Mouse (Mus musculus) midbrain, embryonic 16.5 days (tissue): ENCODE results near the gene Lrmda. TPM values are rescaled to one million over a fixed set of nuclear protein-coding genes. Genes with fewer than 3 reads are reported as not detected.

ENCODE experiments used
- ATAC-seq: fragments of 200-750 bp; cut with Nextera tagmentation; 2 replicates; pipeline ENCODE4 v1.8.0; 2017; ENCODE audit warnings: moderate TSS enrichment
- H3K27ac ChIP-seq: fragments of 300-500 bp; sonication (generic); 2 replicates; pipeline ENCODE4 v1.5.1; 2014; ENCODE audit warnings: mild to moderate bottlenecking, low read length, mixed read lengths
- H3K27me3 ChIP-seq: fragments of 300-500 bp; sonication (generic); 2 replicates; pipeline ENCODE4 v1.6.1; 2014; ENCODE audit warnings: low read depth, low read length, mixed read lengths; ENCODE audit not compliant: control insufficient read depth, insufficient read depth
- H3K36me3 ChIP-seq: fragments of 300-500 bp; sonication (generic); 2 replicates; pipeline ENCODE4 v1.6.1; 2014; ENCODE audit warnings: mild to moderate bottlenecking, low read length, moderate library complexity, mixed read lengths; ENCODE audit not compliant: control insufficient read depth, insufficient read depth
- H3K4me1 ChIP-seq: fragments of 300-500 bp; sonication (generic); 2 replicates; pipeline ENCODE4 v1.6.1; 2014; ENCODE audit warnings: mild to moderate bottlenecking, low read length, mixed read lengths; ENCODE audit not compliant: control insufficient read depth, insufficient read depth
- H3K4me2 ChIP-seq: fragments of 300-500 bp; sonication (generic); 2 replicates; pipeline ENCODE4 v1.6.1; 2014; ENCODE audit warnings: mild to moderate bottlenecking, low read length, mixed read lengths
- H3K4me3 ChIP-seq: fragments of 300-500 bp; sonication (generic); 2 replicates; pipeline ENCODE4 v1.5.1; 2014; ENCODE audit warnings: low read depth, mild to moderate bottlenecking, low read length, moderate library complexity, mixed read lengths
- H3K9ac ChIP-seq: fragments of 300-500 bp; sonication (generic); 2 replicates; pipeline ENCODE4 v1.6.1; 2014; ENCODE audit warnings: low read depth, low read length, mixed read lengths
- H3K9me3 ChIP-seq: fragments of 300-500 bp; sonication (generic); replicated peaks from 2 replicates; pipeline ENCODE4 v1.6.1; 2014; ENCODE audit warnings: mild to moderate bottlenecking, low read length, mixed read lengths; ENCODE audit not compliant: control insufficient read depth, poor library complexity, severe bottlenecking
- WGBS: fragments of 180-500 bp; shearing (Covaris S2); extraction: QIAGEN DNeasy Blood & Tissue Kit; methylation state at CpG from one replicate; pipeline ENCODE4 v1.1.7; 2014; 5-methylcytosine and 5-hydroxymethylcytosine counted together
- polyA plus RNA-seq: library from polyadenylated mRNA; unstranded; fragments of >200 nt; fragmentation: Nextera tagmentation; extraction: Ambion mirVana; gene quantifications from 2 replicates; pipeline ENCODE4 v1.2.1, GENCODE M21; 2015

Gene Lrmda
- polyA plus RNA-seq, 1 experiment from 2014 or later = not detected

DNA sequence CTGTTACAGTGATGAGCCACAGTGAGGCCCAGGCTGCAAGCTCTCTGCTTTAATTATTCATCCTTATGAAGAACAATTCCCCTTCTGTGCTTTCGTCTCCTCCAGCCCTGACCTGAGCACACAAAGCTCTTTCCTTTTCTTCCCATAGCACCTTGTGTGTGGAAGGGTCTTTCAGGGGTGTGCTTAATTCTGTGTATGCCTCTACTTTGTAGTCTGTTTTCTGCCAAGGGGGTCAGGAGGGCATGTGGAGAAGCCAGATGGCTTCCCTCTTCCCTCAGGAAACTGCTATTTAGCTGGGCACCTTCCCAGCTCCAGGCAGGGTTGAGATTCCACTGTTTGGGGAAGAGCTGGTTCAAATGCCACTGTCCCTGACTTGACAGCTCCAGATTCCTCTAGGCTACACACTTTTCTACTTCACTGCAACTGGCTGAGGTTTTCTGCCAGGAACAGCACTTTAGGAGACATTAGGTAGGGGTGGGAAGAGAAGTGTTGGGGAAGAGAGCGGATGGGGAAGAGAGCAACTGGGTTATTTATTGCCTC lies 995.3 kb downstream of the Lrmda start:
- Histone ChIP-seq H3K9ac (no peak overlapping the region), H3K4me2 (no peak overlapping the region), H3K27me3 (no peaks in the 10 kb centered on the region), H3K4me3 (no peak overlapping the region), H3K4me1 (peaks cover 14% of the 10 kb centered on the region), H3K27ac (no peak overlapping the region), H3K9me3 (no peaks in the 10 kb centered on the region), H3K36me3 (no peaks in the 10 kb centered on the region)
- 45% methylated on average over 2 of the region's 2 CpGs for WGBS
- no peak for ATAC-seq

DNA sequence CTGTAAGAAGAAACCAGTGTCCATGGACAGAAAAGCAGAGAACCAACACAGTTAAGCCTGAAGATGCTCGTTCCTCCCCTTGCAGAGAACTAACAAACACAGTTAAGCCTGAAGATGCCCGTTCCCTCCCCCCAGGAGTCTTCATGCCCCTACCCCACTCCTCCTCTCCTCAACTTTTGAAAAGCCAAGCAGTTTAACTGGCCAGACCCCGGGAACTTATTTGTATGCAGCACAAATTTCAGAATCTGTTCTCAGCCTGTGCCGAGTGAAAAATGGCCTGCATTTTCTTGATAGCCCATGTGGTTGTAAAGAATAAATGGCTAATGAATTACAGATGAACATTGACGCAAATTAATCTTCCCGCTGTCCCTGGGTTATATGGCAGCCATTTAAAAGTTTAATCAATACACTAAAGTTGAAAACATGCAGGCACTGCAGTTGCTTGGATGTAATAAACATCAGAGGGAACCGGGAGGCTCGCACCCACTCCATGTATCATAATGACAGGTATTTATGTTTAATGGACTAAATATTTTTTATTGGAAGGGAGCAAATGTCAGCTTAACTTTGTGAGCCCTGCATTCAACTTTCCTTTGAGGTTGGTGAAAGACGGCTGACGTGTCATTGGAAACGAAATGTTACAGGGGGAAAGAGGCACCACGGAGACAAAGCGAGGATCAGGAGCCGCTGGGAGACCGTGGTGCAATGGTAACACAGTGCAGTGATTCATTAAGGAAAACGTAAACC lies 996.0 kb downstream of the Lrmda start:
- Histone ChIP-seq H3K4me2 (no peak overlapping the region), H3K9ac (no peak overlapping the region), H3K9me3 (no peaks in the 10 kb centered on the region), H3K4me3 (no peak overlapping the region), H3K27ac (peak overlapping the region; percentile 3; the same call in 1 of the 2 replicates), H3K4me1 (peaks cover 14% of the 10 kb centered on the region), H3K36me3 (no peaks in the 10 kb centered on the region), H3K27me3 (no peaks in the 10 kb centered on the region)
- no peak for ATAC-seq
- WGBS = 34% methylated on average over 16 of the region's 16 CpGs

DNA sequence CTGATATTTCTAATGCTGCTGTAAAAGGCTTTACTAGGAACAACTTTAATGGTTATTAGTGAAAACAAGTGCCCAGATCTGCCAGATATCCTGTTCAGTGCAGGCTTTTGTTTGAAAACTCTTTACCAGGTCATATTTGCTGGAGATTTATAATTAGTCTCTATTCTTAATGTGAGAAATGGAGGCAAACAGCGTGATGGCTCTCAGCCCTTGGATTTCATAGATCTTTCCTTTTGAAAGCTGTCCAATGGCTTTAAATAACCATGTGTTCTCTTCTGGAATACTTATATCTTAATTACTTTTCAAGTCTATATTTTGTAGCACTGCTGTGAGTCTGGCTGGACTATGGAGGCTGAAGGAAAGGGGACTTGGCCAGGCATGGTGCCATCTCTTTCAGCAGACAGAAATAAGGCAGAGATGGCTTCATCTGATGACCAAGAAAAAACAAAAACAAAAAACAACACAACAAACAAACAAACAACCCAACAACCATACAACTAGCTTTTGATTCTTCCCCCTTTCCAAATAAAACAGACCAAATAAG lies 996.6 kb downstream of the Lrmda start:
- Histone ChIP-seq H3K9ac (no peak overlapping the region), H3K27ac (no peak overlapping the region), H3K36me3 (no peaks in the 10 kb centered on the region), H3K27me3 (no peaks in the 10 kb centered on the region), H3K4me2 (no peak overlapping the region), H3K9me3 (no peaks in the 10 kb centered on the region), H3K4me3 (no peak overlapping the region), H3K4me1 (peaks cover 14% of the 10 kb centered on the region)
- 46% methylated on average over 1 of the region's 1 CpGs for whole genome bisulfite sequencing
- ATAC-seq = no peak

DNA sequence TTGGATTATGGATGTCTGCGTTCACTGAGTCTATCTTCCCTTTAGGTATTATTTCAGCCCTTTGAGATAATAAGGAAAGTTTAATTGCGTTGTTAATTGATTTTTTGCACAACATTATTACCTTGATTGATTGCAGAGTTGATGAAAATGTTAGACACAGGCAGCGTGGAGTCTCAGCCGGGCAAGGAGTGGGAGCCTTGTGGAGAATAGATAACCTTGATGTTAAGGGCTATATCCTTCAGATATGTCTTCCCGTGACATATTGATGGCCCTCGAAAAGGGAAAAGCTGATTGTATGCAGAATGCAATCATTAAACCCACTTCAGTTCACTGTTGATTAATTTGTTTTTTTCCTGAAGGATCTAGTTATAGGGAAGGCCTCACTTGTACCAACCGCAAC lies 1021.5 kb downstream of the Lrmda start:
- no peak overlapping the region for H3K4me2 ChIP-seq
- H3K27me3 ChIP-seq = no peaks in the 10 kb centered on the region
- no peaks in the 10 kb centered on the region for H3K36me3 ChIP-seq
- H3K27ac ChIP-seq = no peak overlapping the region
- 86% methylated on average over 7 of the region's 7 CpGs for WGBS
- no peak overlapping the region for H3K4me3 ChIP-seq
- no peaks in the 10 kb centered on the region for H3K9me3 ChIP-seq
- H3K4me1 ChIP-seq = no peaks in the 10 kb centered on the region
- ATAC-seq = no peak
- no peak overlapping the region for H3K9ac ChIP-seq

DNA sequence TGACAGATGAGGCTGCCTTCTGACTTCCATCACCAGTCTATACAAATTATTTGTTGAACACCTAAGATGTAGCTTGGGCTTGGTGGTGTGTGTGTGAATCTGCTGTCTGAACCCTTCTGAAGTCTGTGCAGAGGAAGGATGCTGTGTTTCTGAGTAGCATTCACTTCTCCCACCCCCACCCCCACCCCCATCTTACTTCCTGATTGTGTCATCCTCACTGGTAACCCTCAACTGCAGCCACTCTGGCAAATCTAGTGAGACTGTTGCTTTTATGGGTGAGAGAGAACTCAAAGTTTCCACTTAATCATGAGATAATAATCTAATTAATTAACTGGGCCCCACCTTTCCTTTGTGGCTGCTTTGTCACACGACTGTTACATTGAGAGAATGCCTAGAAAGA lies 1025.8 kb downstream of the Lrmda start:
- Histone ChIP-seq H3K9ac (no peak overlapping the region), H3K27ac (no peak overlapping the region), H3K4me2 (no peak overlapping the region), H3K9me3 (no peaks in the 10 kb centered on the region), H3K4me3 (no peak overlapping the region), H3K36me3 (no peaks in the 10 kb centered on the region), H3K4me1 (no peaks in the 10 kb centered on the region), H3K27me3 (no peaks in the 10 kb centered on the region)
- WGBS = 24% methylated on average over 1 of the region's 1 CpGs
- ATAC-seq = no peak

DNA sequence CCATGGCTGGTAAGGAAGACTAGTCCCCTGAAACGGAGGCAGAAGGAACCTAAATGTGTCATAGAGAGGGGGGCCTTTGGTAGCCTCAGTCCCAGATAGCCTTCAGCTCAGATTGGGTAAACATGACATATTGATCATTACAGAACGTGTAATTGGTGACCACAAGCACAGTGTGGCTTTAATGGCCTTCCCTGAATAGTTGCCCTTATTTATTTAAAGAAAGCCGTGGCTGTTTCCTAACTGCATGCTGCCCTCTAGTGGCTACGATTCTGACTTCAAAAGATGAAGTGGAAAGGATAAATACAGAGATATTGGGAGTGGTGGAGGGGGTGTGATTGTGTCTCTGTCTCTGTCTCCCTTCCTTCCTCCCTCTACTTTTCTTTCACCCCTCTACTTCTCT lies 1026.8 kb downstream of the Lrmda start:
- no peak for ATAC-seq
- Histone ChIP-seq H3K4me1 (no peaks in the 10 kb centered on the region), H3K9me3 (no peaks in the 10 kb centered on the region), H3K4me2 (no peak overlapping the region), H3K27me3 (no peaks in the 10 kb centered on the region), H3K9ac (no peak overlapping the region), H3K4me3 (no peak overlapping the region), H3K36me3 (no peaks in the 10 kb centered on the region), H3K27ac (no peak overlapping the region)
- 15% methylated on average over 4 of the region's 4 CpGs for WGBS

DNA sequence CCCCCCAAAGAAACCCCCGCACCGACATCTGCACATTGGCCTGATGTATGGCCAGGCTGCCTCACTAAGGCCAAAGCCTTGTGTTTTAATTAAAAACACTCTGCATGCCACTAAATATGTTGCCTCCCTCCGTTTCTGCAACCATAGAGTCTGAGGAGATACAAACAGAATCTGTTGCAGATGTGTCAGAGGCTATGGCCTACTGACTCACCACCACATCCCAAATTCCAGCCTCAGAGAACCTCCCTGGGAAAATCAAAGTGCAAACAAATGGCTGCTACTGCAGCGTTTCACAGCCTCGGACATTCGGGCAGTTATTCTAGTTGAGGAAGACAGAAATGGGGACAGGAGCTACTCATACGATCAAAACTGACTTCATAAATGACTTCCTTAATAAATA lies 1031.9 kb downstream of the Lrmda start:
- H3K4me3 ChIP-seq = no peak overlapping the region
- no peak overlapping the region for H3K4me2 ChIP-seq
- H3K36me3 ChIP-seq = no peaks in the 10 kb centered on the region
- H3K27ac ChIP-seq = no peak overlapping the region
- WGBS = 84% methylated on average over 7 of the region's 7 CpGs
- ATAC-seq = no peak
- no peaks in the 10 kb centered on the region for H3K27me3 ChIP-seq
- no peaks in the 10 kb centered on the region for H3K4me1 ChIP-seq
- no peak overlapping the region for H3K9ac ChIP-seq
- no peaks in the 10 kb centered on the region for H3K9me3 ChIP-seq

DNA sequence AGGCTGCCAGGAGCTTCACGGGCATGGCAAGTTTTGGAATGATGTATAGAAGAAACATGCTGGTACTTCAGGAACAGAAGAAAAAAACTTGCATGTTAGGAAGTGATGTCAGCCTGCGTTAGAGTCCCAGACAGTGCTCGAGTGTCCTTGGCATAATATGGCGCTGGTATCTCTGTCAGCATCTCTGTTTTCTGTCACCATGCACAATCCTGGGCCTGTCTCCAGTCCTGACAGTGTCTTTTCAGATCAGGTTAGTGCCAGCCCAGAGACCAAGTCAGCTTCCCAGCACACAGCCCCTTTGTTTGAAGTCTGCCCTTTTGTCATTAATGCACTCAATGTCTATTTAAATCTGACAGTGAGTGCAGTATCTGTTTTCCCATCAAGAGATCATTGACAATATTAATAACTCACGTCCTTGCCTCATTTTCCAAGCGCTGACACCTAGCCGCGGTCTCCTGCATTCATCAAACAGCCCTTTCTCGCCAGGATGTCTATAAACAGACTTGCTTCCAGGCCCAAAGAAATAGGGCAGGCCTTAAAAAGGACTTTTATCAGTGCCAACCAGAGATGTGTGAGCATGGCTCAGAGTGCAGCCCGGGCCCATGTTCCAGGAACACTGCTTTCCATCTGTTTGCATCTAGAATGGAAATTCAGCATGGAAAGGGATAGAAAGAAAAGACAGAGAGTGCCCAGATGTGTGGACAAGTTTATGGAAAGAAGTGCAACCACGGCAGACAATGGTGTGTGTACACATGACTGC lies 1033.5 kb downstream of the Lrmda start:
- no peaks in the 10 kb centered on the region for H3K36me3 ChIP-seq
- no peak overlapping the region for H3K27ac ChIP-seq
- H3K4me3 ChIP-seq = no peak overlapping the region
- no peaks in the 10 kb centered on the region for H3K27me3 ChIP-seq
- ATAC-seq = 0 out of 2 replicates have a peak, but pooled peaks have one; percentile 48
- no peaks in the 10 kb centered on the region for H3K4me1 ChIP-seq
- H3K4me2 ChIP-seq = no peak overlapping the region
- 53% methylated on average over 11 of the region's 11 CpGs for WGBS
- no peak overlapping the region for H3K9ac ChIP-seq
- no peaks in the 10 kb centered on the region for H3K9me3 ChIP-seq
